Mouse (Mus musculus) layer of hippocampus, adult 8-10 months (tissue): ENCODE measurements around the gene Lbx2. TPM values are rescaled to one million over a fixed set of nuclear protein-coding genes. Genes with fewer than 3 reads are reported as not detected.
A peak's percentile ranks its signal among the peaks of the same experiment; 100 is the strongest.

Experiments used
- DNase-seq, 2 experiments: peaks; one replicate each; pipeline ENCODE4 v3.0.0; 2022; ENCODE audit warnings: low spot score in 2 of 2
- total RNA-seq, 4 experiments: library from RNA; stranded (reverse); gene quantifications; 2 replicates each; pipeline ENCODE4 v1.2.4; 2022

The Lbx2 gene
- total RNA-seq = 1 to 10 TPM in 1 of 4 experiments, under 1 TPM in 2, not detected in 1; 0.54 to 1.5 (median 0.68) TPM

DNA sequence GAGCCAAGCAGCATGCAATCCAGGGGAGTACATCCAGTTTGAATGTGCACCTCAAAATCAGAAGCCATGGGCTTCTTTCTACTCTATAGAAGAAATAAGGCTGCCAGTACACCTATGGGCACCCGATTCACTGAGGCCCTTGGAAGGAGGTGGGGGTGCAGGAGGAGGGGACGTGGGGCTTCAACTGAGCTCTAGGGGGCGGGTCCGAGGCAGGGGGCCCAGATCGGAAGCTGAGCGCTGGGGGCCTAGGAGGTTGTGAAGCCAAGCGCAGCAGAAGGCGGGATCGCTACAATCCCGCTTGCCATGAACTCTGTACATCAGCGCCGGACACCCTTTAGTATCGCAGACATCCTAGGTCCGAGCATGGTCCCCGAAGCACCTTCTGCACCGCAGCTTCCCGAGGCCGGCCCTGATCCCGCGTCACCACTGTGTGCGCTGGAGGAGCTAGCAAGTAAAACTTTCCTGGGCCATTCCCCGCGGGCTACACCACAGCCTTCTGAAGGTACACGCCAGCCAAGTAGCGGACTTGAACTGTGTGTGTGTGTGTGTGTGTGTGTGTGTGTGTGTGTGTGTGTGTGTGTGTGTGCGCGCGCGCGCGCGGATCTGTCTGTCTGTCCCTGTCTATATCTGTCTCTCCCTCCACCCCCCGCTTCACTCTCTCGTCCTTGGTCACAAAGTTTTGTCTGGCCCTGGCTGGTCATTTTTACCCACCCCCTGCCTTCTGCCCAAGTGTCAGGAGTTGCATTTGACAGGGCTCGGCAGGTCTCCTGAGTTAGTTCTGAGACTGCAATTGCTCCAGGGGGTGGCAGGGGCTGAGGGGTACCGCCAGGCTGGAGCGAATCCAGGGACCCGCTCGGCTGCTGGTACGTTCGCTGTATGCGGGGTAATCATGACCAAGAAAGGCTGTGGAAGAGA, at the start of gene Lbx2:
Gene Lbx2 (plus strand): TSS at position 247 of the 915 bp plus-strand sequence.
- DNase-seq = no peak

DNA sequence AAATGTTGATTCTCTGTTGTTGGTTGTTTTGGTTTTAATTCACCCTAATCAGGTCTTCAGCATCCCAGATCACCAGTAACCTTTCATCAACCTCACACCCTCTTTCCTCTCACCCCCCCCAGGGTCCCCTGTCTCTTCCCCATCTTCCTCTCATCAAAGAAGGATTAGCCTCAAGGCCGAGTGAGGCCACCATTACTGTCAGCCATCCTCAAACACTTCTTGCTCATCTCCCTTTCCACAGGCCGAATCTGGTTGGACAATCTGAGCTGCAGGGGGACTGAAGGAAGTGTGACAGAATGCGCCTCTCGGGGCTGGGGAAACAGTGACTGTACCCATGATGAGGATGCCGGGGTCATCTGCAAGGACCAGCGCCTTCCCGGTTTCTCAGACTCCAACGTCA, 49.0 kb upstream of the Lbx2 start:
- no peak for DNase-seq

DNA sequence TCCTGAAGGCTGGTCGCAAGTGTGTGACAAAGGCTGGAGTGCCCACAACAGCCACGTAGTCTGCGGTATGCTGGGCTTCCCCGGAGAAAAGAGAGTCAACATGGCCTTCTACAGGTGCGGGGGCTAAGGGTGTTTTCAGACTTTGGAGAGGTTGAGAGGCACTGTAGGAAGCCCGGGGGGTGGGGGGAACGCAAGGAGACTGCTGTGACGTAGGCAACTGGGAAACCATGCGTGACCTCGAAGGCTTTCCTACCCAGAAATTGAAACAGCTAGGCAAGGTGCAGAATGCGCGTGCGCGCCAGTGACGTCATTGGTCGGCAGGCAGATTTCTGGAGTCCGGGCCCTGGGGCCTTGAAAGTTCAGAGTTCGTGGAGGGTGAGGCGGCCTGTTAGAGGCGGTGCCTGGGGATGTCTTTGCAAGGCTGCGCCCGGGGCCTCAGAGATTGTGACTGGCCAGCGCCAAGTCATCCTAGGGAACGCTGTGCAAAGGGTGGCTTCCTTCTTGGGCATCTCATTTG, 47.6 kb upstream of the Lbx2 start:
- peak; percentile 79 to 90 for DNase-seq

DNA sequence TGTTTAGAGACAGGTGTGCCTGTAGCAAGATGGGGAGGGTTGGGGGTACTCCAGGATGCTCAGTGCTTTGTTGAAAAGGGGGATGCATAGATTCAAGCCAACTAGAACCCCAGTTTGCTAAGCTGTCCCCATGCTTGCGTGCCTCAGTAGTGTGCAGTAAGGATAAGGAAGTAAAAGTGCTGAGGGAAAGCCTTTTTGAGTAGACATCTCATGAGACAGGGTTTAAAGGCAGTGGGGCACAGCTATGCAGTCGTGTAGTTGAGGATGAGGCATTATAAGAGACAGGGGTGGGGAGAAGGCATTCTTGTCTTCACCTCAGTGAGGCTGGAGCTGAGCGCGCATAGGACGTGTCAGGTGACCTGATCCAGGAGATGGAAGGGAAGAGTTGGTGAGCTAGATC, 45.6 kb upstream of the Lbx2 start:
- DNase-seq = no peak

DNA sequence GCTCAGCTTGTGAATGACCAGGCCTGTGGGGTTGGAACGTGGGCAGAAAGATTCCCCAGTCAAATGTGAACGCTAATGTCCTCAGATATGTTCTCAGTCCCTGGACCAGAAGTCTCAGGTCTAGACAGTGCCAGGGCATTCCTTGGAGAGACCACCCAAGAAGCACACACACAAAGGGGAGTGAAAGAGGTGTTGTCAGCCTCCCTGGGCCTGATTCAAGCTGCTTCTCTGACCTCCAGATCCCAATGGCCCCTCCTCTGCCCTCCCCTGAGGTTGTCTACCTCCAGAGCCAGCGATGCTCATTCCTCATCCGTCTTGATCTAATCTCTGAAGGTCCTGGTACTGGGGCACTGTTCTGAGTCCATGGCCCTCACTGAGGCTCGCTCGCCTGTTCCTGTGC, 42.6 kb upstream of the Lbx2 start:
- no peak for DNase-seq

DNA sequence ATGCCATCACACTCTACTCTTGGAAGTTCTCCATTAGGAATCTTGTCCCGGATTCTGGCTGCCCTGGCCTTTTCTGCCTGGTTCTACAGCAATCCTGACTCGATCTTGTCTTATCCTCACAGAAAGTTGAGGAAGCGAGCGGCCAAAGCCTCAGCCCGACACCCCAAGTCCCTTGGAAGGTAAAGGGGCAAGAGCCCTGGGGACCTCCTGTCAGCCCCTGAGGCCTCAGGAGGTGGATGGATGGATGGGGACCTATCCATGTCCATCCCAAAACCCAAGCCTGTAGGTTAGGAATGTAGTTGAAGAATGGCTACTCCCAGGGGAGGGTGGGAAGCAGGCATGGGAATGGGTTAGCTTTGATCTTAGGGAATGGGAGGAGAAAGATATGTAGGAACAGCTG, 42.2 kb upstream of the Lbx2 start:
- DNase-seq = no peak

DNA sequence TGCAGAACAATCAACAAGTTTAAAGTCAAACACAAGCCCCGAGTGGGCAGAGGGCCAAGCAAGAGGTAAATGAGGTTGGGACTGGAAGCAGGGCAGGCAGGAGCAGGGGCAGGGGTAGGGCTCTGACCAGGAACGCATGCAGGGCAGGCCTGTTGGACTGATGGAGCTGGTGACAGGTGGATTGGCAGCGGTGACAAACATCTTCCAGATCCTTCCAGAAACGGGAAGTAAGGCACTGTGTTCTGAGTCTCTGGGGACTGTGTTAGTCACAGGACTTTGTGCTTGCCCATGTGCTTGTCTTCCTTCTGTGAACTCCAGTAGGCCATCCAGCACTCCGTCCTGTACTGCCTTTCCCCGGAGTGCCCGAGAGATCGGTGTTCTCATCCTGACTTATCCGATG, 41.4 kb upstream of the Lbx2 start:
- no peak for DNase-seq

DNA sequence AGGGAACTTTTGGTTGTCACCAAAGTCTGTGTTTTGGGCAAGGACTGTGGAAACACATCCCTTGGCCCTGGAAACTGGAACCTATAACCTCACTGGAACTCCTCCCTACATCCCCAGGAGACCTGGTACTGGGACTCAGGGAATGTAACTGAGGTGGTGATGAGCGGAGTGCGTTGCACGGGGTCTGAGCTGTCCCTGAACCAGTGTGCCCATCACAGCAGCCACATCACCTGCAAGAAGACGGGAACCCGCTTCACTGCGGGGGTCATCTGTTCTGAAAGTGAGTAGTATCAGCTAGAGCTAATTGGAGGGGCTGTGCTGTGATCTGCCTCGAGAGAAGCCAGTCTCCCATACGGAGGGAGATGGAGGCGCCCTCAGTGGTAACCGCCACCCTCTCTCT, 36.8 kb upstream of the Lbx2 start:
- no peak for DNase-seq

DNA sequence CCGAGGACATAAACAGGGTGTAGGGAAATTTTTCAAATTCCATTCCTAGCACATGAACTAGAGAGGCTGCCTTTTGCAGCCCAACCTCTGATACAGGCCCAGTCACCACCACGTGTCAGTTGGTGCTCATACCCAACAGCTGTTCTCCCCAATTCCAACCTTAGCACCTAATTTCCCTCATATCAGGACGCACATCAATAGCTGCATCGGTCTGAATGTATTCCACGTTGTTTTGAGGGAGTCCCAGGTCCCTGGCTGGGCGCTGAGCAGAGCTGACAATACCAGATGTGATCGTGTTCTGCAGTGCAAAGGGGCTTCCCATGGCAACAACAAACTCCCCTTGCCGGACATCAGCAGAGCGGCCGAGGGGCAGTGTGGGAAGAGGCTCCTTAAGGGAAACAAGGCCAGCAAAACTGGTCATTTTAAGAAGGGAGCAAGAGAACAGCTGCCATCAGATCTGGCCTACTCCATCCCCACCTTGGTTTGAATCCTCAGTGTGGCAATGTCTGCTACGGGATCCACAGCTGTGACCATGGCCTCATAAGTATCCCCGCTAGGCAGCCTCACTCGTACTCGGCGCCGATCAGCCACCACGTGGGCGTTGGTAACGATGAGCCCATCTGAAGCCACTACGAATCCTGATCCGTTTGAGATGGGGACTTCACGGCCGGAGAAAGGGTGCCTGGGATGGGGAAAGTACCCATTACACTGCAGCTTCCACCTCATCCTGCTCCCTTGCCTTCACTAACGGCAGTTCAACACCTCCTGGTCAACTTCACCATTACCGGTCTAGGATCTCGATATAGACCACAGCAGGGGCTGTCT, 32.8 kb upstream of the Lbx2 start:
- peak; percentile 41 to 51 for DNase-seq

DNA sequence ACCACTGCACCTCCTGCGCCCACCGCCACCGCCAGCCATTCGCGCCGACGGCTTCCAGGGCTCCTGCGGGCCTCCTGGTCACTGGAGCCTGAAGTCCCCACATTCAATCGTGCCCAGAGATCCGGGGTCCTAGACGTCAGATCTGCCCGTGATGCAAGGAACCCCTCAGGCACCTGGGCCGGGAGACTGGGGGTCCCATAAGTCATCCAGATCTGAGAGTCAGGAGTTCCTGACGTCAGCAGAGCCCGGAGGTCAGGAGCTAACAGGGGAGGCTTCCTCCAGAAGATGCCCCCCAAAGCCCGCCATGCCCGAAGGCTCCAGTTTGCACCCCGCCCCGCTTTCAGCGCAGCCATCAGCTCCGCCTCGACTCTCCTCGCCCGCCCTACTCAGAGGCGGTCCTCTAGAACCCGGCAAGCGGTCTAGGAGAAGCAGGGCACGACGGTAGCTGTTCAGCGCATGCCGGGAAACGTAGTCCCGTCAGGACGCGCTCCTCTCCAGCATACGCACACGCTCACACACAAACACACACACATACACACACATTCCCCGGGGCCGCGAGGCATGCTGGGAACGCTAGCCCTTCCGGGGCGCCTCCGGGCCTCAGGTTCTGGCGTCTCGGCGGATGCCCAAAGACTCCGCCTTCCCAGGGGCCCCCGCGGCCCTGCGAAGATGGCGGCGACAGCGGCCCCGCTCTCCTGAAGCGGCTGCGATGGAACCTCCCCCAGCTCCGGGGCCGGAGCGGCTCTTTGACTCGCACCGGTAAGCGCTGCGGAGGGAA, 31.9 kb upstream of the Lbx2 start, which contains the start of gene Aup1:
Gene Aup1 (plus strand): TSS at position 448 of the 778 bp plus-strand sequence.
- DNase-seq = peak; percentile 96 to 97

DNA sequence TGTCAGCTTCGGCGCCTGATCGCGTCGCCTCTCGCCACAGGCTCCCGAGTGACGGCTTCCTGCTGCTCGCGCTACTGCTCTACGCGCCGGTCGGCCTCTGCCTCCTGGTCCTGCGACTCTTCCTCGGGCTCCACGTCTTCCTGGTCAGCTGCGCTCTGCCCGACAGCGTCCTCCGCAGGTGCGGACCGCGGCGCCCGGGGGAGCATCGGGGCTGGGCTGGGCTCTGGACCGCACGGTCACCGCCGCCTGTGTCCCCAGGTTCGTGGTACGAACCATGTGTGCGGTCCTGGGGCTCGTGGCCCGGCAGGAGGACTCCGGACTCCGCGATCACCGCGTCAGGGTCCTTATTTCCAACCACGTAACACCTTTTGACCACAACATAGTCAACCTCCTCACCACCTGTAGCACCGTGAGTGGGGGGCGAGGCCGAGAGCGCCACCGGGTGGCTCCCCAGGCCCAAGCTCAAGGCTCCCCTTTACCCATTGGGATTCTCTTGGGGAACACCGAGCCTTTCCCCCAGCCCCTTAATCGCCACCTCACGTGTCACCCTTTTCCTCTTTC, 31.2 kb upstream of the Lbx2 start, which contains the start of gene Htra2:
Gene Htra2 (minus strand): TSS at position 403 of the 561 bp plus-strand sequence.
- no peak for DNase-seq

DNA sequence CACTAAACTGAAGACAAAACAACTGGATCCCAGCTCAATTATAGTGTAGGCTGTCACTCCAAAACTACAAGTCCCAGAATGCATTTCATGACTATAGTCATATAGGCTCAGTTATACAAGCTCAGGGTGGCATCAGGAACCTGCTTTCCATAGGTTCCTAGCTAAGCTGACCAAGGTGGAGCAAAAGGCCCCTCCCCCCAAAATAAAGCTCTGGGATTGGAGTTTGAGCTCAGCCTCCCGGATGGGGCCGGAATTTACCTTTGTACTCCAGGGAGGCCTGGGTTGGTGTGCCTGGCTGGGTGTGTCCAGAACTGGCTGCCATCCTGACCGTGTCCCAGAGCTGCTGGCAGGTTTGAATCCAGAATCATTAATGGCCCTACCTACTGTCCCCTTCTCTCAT, 28.4 kb upstream of the Lbx2 start, which contains the start of gene Dqx1:
Gene Dqx1 (plus strand): TSS at position 55 of the 400 bp plus-strand sequence.
- no peak for DNase-seq

DNA sequence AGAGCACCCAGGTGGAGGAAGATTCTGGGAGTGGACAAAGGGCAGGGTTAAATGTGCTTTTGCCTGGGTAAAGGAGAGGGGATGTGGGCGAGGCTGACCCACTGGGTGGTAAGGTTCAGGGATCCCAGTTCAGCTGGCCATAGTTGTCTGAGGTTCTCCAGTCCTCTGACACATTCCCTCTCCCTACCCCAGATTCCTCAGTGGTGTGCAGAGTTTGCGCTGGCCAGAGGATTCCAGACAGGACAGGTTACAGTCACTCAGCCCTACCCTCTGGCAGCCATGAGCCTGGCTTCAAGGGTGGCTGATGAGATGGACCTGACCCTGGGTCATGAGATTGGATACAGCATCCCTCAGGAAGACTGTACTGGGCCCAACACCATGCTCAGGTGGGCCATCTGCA, 27.4 kb upstream of the Lbx2 start:
- DNase-seq = no peak

DNA sequence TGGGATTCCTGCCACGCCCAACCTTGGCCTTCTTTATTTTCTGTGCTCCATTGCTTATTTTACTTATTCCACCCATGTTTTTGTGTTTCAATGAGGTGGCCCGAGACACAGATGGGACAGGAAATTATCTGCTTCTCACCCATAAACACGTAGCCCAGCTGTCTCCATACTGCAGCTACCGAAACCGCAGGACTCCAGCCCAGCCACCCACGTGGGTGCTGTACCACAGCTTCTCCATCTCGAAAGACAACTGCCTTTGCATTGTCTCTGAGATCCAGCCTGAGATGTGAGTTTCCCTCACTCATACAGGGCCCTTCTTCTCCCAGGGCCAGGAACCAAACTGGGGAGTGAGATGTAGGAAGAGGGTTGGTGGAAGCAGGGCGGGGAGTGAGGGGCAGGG, 20.2 kb upstream of the Lbx2 start:
- no peak for DNase-seq

DNA sequence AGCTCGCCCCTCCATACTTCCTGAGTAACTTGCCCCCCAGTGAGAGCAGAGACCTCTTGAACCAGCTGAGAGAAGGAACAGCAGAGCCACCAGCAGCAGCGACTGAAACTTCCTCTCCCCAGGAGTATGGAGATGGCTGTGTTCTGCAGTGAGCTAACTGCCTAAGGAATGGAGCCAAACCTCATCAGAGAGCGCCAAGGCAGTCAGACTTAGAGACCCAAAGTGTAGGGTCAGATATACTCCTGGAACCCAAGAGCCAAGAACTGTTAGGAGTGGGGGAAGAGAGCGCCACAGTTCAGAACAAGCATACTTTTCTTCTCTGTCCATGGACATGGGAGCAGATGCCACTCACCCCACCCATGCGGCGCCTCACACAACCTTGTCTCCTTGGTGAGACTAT, 19.7 kb upstream of the Lbx2 start:
- no peak for DNase-seq

DNA sequence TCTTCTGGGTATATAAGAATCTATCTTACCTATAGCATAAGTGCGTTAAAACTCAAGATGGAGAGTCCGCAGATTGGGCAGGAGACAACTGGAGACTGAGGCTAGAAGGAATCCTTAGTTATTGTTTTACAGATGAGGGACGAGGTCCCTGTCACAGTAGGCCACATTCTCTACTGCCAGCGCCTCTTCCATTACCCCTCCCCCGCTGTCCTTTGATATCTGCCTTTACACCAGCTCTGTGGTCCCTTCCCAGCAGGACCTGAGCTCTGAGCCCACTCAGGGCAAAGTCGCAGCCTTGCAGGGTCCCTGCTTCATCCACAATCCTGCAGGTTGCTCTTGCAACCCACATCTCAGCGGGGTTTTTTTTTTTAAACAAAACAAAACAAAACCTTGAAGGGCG, 17.9 kb upstream of the Lbx2 start:
- no peak for DNase-seq

DNA sequence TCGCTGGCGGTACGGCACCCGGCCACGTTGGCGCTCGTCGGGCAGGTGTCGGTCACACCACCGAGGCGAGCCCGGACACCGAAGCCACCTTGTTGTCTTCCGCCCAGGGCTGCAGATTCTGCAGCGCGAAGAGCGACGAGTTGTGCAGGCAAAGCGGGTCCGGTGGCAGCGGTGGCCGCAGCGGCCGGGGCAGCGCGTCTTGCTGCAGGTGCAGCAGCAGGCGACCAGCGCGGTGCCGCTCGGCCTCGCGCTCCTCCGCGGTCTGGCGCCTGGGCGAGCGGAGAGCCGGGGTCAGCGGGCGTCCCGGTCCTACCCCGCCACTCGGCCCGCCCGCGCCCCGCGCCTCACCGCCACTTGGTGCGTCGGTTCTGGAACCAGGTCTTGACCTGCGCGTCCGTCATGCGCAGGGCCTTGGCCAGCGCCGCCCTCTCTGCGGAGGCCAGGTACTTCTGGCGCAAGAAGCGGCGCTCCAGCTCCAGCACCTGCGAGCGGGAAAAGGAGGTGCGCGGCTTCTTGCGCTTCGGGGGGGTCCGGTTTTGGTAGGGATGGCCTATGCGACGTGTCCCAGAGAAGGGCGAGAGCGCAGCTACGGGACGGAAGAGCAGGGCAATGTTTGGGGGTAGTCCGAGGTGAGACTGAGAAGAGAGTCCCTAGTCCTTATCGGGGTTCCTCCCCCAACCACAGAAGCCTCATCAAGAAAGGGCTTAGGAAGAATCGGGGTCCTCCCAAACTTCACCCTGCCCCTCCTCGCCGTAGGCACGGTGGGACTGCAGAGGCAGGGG, 17.3 kb upstream of the Lbx2 start:
- no peak for DNase-seq

DNA sequence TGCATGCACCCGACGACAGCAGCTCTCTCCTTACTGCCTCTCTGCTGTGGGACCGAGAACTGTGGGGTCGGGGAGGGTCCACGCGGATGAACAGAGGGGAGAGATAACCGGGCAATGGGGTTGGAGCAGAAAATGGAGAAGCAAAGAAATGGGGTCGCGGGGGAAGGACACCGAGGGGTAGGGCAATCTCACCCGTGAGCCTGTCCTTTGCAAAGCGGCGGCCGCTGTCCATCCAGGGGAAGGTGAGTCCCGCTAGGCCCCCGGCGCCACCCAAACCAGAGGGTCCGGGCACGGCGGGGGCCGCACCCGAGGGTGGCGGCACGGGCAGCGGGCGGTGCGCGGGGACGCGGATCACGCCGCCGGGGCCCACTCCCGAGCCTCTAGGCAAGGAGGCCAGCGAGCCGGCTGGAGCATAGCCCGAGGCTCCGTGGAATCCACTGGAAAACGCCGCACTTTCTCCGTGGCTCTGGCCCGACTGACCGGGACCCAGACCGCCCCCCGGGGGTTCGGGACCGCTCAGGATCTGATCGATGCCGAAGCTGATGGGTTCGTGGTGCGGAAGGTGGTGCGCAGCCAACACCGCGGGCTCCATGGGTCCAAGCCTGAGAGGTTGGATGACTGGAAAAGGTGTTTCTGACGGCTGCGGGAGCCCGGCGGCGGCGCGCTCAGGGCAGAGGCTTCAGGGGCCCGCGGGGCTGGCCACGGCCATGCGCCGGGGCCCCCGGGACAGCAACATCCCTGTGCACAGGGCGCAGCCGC, 16.5 kb upstream of the Lbx2 start:
- no peak for DNase-seq

DNA sequence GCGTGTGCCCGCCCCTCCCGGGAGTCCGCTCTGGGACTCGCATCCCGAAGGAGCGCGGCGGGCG, 16.1 kb upstream of the Lbx2 start, which contains the start of gene Tlx2:
Gene Tlx2 (minus strand): TSS at position 47 of the 64 bp plus-strand sequence.
- no peak for DNase-seq
